Mouse (Mus musculus) retina, postnatal 7 days (tissue): ENCODE measurements around the gene B4galt1.

Experiments
- DNase-seq: peaks from one replicate; pipeline ENCODE4 v3.0.0-alpha.2; 2012; ENCODE audit warnings: low read depth, low spot score

B4galt1 gene

GRCm38 (mm10) chr4:40853565-40854386 lies at the start of gene B4galt1:
TSS of gene B4galt1 (minus strand) at chr4:40854005.
- DNase-seq, result peak; percentile 99

- no peak for DNase-seq
Observed at GRCm38 (mm10) chr4:40900612-40901011, 46.8 kb upstream of the B4galt1 start.

GRCm38 (mm10) chr4:40900071-40900470 lies 46.3 kb upstream of the B4galt1 start:
- no peak for DNase-seq

- DNase-seq, result no peak
Observed at GRCm38 (mm10) chr4:40899264-40899663, 45.5 kb upstream of the B4galt1 start.

- DNase-seq, result no peak
Observed at GRCm38 (mm10) chr4:40898476-40899044, 44.8 kb upstream of the B4galt1 start.

GRCm38 (mm10) chr4:40895646-40896045 lies 41.8 kb upstream of the B4galt1 start:
- no peak for DNase-seq

- DNase-seq, result no peak
Observed at GRCm38 (mm10) chr4:40895118-40895517, 41.3 kb upstream of the B4galt1 start.

- no peak for DNase-seq
Observed at GRCm38 (mm10) chr4:40891206-40891605, 37.4 kb upstream of the B4galt1 start.

DNA sequence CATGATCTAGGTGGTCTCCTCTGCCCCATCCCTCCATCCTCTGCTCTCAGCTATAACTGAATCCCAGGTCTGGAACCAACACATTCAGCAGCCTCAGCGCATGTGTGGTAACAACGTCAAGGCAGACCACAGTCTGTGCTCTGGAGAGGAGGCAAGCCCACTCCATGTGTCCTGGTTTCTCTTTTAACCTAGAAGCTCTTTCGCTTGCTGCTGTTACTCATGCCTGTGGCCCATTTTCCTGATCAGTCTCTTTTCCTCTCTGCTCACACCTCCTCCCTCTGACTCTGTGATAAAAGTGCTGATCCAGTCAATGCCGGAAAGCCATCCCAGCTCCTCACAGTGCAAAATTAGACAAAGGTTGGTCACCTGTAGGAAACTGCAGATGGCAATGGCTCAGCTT lies 36.2 kb upstream of the B4galt1 start:
- no peak for DNase-seq

DNA sequence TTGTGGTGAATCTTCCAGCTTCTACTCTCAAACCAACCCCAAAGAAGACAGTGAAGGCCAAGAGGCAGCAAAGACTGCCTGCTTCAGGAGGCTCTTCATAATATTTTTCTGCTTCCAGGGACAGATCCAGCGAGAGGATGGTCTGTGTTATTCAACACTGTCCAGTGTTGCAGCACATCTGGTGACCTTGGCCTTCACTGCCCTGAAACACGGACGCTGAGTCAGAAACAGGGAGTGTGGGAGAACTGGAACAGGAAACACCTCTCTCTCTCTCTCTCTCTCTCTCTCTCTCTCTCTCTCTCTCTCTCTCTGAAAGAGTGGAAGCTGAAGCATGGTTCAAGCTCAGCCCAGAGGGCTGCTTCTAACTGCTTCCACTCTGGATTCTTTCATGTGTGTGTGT lies 35.4 kb upstream of the B4galt1 start:
- DNase-seq, result no peak

DNA sequence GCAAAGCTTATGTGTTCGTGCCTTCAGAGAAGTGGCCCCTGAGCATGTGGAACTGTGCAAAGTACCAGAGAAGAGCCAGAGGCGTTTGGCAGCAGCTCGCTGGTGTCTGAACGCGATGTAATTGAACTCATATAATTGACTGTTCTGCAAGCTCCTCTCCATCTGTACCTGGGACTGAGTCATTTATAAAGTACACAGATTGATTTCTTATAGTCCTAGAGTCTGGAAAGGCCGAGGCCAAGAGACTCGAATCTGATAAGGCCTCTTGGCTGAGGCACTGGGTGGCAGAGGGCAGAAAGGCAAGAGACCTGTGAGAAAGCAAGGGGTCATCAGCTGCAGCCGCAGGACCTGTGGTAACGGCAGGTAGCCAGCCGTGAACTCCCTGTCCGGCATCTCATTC lies 35.0 kb upstream of the B4galt1 start:
- DNase-seq, result no peak

DNA sequence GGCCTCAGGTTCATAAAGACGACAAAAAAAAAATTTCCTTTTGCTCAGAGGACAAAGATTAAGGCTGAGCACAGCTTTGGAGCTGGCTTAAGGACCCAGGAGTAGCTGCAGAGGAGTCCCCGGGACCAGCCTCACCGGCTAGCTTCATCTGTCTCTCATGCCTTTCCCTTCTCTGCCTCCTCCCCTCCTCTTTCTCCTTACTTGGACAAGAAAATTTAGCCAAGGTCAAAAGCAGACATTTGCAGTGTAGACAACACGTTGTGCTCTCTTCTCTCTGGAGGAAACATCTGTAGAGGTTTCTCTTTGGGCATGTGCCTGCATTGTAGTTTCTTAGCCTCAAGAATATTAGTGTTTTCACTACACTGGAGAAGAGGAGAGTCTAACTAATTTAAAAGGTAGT lies 32.1 kb upstream of the B4galt1 start:
- DNase-seq, result no peak

DNA sequence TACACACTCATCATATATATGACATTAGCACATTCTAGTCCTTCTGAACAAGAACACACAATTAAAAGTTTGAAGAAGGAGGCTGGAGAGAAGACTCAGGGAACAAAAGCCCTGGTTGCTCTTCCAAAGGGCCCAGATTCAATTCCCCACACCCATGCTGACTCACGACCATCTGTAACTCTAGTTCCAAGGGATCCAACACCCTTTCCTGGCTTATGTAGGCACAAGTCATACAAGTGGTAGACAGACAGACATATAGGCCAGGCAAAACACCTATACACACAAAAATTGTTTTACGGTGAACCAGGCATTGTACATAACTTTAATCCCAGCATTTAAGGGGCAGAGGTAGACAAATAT lies 31.3 kb upstream of the B4galt1 start:
- DNase-seq, result no peak

DNA sequence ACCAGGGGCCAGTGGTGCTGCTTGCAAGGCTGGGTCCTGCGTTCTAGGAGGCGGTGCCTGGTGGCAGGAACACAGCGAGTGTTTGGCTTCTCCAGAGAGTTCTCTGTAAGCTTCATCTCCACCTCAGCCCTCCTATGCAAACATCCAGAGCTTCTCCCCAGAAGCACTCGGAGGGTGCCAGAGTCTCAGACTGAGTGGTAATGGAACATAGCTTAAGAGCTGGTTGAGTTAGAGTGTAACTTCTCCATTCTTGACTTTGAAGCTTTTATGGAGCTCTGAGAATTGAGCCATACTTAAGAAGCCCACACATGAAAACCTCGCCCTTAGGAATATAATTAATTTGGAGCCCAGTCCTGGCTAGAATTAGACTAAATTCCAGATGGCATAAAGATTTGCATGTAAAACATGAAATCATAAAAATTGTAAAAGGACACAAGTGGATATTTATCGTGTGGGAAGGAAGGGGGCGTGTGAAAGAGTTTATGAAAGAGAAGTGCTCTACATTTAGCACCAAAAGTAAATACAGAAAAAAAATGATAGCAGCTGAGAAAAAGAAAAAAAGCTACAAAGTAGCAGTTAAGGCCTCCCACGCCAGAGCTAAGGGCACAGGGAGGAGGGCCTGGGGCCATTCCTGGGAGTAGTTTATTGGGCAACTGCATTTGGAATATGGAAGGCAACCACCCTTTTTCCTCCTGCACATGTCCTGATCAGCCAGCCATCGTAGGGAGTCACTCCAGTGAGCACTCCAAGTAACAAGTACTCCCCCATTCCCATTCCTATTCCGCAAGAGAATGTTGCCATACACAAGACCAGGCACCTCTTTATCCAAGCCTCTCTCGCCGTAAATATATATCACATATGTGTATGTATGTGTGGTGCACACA lies 30.7 kb upstream of the B4galt1 start:
- no peak for DNase-seq

DNA sequence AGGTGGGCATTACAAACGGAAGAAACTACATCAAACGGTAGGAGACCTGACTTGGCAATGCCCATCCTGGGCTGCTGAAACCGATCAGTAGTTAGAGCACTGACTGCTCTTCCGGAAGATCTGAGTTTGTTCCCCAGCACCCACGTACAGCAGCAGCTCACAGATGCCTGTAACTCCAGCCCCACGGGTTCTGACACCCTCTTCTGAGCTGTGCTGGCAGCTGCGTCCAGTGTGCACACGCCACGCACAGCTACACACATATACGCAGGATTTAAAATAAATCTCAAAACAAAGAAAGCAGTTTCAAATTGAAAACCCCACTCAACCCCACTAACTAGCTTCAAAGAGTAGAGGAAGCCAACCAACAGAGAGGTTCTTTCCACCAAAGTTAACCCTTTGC lies 29.4 kb upstream of the B4galt1 start:
- no peak for DNase-seq

- DNase-seq, result no peak
Observed at GRCm38 (mm10) chr4:40877528-40877927, 23.7 kb upstream of the B4galt1 start.

- no peak for DNase-seq
Observed at GRCm38 (mm10) chr4:40876814-40877371, 23.1 kb upstream of the B4galt1 start.

- no peak for DNase-seq
Observed at GRCm38 (mm10) chr4:40875842-40876241, 22.0 kb upstream of the B4galt1 start.

DNA sequence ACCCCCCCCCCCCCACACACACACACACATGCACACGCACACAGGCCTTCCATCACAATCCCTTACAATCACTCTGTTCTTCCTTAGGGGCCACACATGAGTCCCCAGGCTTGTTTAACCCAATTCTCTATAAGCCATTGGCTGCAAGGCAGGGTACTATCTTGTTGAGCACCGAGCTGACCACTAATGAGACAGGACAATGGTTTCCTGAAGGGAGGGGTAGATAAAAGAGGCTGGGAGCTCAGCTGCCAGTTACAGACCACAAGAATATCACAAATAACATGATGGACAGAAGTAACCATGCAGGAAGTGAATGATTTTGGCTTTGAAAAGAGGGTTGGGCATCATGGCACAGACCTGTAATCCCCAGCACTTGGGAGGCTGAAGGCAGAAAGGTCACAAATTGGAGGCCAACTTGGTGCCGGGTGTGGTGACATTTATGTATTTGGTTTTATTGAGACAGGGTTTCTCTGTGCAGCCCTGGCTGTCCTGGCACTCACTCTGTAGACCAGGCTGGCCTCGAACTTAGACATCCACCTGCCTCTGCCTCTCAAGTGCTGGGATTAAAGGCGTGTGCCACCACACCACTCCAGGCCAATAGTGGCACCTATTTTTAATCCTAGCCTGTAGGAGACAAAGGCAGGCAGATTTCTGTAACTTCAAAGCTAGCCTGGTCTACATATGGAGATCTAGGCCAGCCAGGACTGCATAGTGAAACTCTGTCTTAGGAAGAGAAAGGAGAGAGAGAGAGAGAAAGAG lies 21.2 kb upstream of the B4galt1 start:
- no peak for DNase-seq

DNA sequence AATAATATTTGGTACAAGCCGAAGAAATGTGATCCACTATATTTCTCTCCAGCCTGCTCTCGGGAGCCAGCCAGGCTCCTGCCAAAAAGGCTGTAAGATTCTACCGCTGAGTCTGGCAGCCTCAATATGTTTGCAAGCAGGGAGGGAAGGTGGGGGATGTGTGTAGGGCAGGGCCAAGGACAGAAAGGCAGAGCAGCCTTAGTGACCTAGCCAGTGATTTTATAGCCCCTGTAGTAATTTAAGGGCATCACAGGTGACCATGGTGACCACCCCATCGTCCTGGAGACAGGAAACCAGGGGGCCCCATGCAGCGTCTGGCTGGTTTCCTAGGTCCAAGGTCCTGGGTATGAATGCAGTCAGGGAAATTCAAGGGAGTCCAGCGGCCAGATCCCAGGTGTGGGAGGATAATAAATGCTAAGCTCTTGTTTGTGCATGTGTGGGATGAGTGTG lies 20.4 kb upstream of the B4galt1 start:
- DNase-seq, result no peak

DNA sequence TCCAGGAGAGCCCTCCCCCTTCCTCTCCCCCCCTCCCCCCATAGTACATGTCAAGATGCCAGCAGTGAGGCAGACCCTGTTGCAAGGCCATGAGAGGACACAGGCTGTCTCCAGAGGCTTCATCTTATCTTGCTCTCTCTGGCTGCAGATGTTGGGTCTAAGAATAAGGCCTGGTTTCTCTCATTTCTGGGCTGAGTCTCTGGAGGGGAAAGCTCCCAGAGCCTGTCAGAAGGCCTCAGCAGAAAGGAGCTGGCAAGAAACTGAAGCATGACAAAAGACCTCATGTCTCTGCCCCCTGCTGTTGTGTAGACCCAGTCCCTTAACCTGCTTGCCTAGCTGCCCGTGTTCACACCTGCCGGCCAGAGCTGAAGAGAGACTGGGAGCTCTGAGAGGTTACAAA lies 19.5 kb upstream of the B4galt1 start:
- DNase-seq, result no peak
